Mouse (Mus musculus): ENCODE data around the gene Gm14151.

- TF ChIP-seq POLR2A (IDR thresholded peaks at IDR 0.05; ENCODE audit: control insufficient read depth, extremely low read depth, insufficient read depth, low read length, poor library complexity) (no peak), CTCF (IDR thresholded peaks at IDR 0.05; ENCODE audit: borderline replicate concordance, control insufficient read depth, extremely low read depth, insufficient read depth, low read length, poor library complexity) (no peak)
Observed at GRCm38 (mm10) chr2:151056637-151057036, 35.5 kb downstream of the Gm14151 start.

All from thymus, adult 2 months (tissue).